Mouse (Mus musculus) retina, embryonic 14.5 days (tissue): ENCODE measurements around the gene Cdon.
A peak's percentile ranks its signal among the peaks of the same experiment; 100 is the strongest.

ENCODE experiments used
- DNase-seq: peaks from one replicate; pipeline ENCODE4 v3.0.0-alpha.2; 2015; ENCODE audit warnings: low spot score

Gene Cdon

DNA sequence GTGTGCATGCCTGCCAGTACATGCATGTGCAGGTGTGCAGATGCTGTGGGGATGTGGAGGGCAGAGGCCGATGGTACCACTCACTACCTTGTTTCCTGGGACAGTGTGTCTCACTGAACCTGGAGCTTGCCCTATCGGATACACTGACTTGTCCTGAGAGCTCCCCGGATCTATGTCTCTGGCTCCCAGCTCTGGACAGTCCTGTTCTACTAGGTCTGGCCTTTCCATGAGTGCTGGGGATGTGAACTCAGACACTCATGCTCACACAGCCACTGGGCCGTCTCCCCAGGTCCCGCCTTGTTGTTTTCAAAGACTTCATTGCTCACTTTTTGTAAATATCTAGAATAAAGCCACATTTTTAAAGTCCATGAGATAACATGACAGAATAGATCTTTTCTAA, 120.1 kb downstream of the Cdon start:
- DNase-seq, result no peak

DNA sequence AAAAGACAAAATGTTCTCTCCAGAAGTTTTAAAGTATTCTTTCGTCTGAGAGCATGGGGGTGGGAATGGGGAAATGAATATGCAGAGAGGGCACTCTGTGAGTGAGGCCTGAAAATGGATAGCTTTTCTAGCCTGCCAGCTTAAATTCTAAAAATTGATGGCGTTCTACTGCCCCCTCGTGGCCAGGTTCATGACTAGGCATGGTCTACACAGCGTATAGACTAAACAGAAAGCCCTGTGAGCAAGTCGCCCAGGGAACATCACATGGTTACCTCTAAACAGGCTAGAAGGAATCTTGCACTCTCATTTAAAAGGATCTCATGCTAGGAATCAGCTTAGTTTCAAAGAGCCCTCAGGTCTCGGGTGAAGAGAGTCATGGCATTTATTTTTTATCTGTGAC, 120.6 kb downstream of the Cdon start:
- DNase-seq, result peak; percentile 93

- no peak for DNase-seq
Observed at GRCm38 (mm10) chr9:35541941-35542340, 121.0 kb downstream of the Cdon start.

- DNase-seq, result no peak
Observed at GRCm38 (mm10) chr9:35543099-35543860, 122.4 kb downstream of the Cdon start.

DNA sequence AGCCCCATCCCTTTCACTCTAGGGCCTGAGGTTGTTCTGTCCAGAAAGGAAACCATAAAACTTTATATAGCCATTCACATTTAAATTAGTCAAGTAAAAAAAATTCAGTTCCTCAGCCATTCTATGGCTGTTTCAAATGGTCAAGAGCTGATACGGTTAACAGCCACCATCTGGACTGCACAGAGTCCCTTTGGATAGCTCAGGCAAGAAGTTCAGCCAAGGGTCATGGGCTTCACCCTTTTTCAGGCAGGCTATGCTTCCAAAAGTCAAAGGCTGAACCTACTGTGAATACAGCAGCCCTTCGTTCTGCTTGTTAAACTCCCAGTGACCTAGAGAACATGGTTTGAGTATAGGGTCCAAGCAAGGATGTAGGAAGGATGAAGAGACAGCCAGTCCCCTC, 123.7 kb downstream of the Cdon start:
- DNase-seq, result no peak

DNA sequence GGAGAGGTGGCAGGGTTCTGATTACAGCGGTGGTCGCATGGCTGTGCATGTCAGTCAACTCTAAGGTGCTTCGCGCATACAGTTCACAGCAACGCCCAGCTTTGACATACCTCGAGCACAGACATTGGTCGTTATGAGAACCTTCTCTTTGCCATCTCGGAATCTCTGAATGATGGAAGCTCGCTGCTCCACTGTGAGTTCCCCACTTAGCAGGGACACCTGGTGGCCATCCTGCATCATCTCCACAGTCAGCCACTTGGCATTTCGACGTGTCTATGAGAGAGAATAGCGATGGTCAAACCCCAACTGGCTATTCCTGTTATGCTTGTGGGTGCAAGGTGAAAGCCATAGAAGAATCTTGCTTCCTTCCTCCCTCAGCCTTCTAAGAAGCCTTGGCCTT, 124.8 kb downstream of the Cdon start:
- no peak for DNase-seq

- no peak for DNase-seq
Observed at GRCm38 (mm10) chr9:35546745-35547144, 125.8 kb downstream of the Cdon start.

DNA sequence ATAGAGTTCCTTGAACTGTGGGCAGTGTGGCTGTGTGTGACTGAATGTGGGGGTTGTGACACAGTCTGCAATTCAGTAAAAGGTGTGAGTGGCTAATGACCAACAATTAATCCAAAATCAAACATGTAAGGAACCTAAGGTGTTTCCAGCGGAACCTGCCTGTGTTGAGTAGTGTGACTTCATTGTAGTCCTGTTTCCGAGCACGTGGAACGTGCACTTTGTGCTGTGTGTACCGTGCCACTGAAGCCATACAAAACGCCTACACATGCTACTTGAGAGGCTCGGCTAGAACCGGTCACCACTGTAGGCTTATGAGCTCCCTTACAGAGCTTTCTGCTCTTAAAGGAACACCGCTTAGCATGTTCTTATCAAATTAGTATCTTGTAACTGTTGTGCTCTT, 127.5 kb downstream of the Cdon start:
- DNase-seq, result no peak

DNA sequence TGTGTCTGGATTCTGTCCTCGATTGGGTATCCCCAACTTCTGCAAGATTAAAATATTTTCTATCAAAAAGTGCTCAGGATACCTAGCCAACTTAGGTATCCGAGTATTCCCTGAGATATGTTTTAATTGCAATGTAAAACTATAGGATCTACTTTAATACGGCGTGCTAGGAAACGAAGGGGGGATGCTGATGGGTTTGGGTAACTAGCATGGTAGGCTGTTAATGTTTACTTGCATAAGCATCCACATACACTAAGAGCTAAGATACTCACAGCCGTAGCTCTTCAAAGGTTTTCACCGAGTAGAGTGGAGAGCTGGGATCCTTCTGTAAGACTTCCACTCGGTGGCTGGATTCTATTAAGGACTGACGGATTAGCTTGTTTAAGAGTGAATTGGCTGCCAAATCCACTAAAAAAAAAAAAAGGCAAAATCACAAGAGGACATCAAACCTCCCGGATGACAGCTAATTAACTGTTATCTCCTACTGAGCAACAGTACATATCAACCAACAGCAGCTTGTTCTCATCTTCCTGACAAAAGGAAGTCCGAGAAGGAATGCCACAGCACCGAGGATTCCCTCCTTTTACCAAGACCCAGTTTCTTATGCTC, 135.7 kb downstream of the Cdon start:
- DNase-seq, result no peak
